Mouse (Mus musculus): ENCODE data around the gene Adamts2. TPM values are rescaled to one million over a fixed set of nuclear protein-coding genes. Genes with fewer than 3 reads are reported as not detected.

The Adamts2 gene
- polyA plus RNA-seq, 1 experiment from 2014 or later, result 2.7 TPM

- H3K4me2 ChIP-seq (ENCODE audit: low read length), result no peak overlapping the region
- ATAC-seq (ENCODE audit: low FRiP score, low TSS enrichment) (no peak), DNase-seq (no peak)
- H3K27me3 ChIP-seq (ENCODE audit: control insufficient read depth, insufficient read depth, low read length), result no peaks in the 10 kb centered on the region
- 92% methylated on average over 12 of the region's 12 CpGs for WGBS
- no peak overlapping the region for H3K9ac ChIP-seq (replicated peaks; ENCODE audit: low read length)
- no peaks in the 10 kb centered on the region for H3K36me3 ChIP-seq (ENCODE audit: control insufficient read depth, insufficient read depth, low read length)
- no peaks in the 10 kb centered on the region for H3K9me3 ChIP-seq (ENCODE audit: control insufficient read depth, low read length)
- H3K4me3 ChIP-seq (replicated peaks; ENCODE audit: low read depth, low read length), result no peak overlapping the region
- H3K27ac ChIP-seq (replicated peaks; ENCODE audit: low read depth, low read length), result no peak overlapping the region
- no peaks in the 10 kb centered on the region for H3K4me1 ChIP-seq (ENCODE audit: control insufficient read depth, insufficient read depth, low read length)
These were observed 98.1 kb downstream of the Adamts2 start for GRCm38 (mm10) chr11:50699971-50700370.

- ATAC-seq (ENCODE audit: low FRiP score, low TSS enrichment) (no peak), DNase-seq (no peak)
- no peaks in the 10 kb centered on the region for H3K36me3 ChIP-seq (ENCODE audit: control insufficient read depth, insufficient read depth, low read length)
- H3K27me3 ChIP-seq (ENCODE audit: control insufficient read depth, insufficient read depth, low read length), result no peaks in the 10 kb centered on the region
- no peak overlapping the region for H3K4me3 ChIP-seq (replicated peaks; ENCODE audit: low read depth, low read length)
- 90% methylated on average over 8 of the region's 8 CpGs for WGBS
- no peak overlapping the region for H3K4me2 ChIP-seq (ENCODE audit: low read length)
- no peak overlapping the region for H3K27ac ChIP-seq (replicated peaks; ENCODE audit: low read depth, low read length)
- H3K9ac ChIP-seq (replicated peaks; ENCODE audit: low read length), result no peak overlapping the region
- no peaks in the 10 kb centered on the region for H3K9me3 ChIP-seq (ENCODE audit: control insufficient read depth, low read length)
- no peaks in the 10 kb centered on the region for H3K4me1 ChIP-seq (ENCODE audit: control insufficient read depth, insufficient read depth, low read length)
These were observed 98.6 kb downstream of the Adamts2 start for GRCm38 (mm10) chr11:50700496-50700895.

GRCm38 (mm10) chr11:50703397-50703796 is 101.5 kb downstream of the Adamts2 start:
- Histone ChIP-seq H3K4me3 (replicated peaks; ENCODE audit: low read depth, low read length) (no peak overlapping the region), H3K27ac (replicated peaks; ENCODE audit: low read depth, low read length) (no peak overlapping the region), H3K27me3 (ENCODE audit: control insufficient read depth, insufficient read depth, low read length) (no peaks in the 10 kb centered on the region), H3K4me2 (ENCODE audit: low read length) (no peak overlapping the region), H3K36me3 (ENCODE audit: control insufficient read depth, insufficient read depth, low read length) (no peaks in the 10 kb centered on the region), H3K9ac (replicated peaks; ENCODE audit: low read length) (no peak overlapping the region), H3K9me3 (ENCODE audit: control insufficient read depth, low read length) (no peaks in the 10 kb centered on the region), H3K4me1 (ENCODE audit: control insufficient read depth, insufficient read depth, low read length) (no peaks in the 10 kb centered on the region)
- ATAC-seq (ENCODE audit: low FRiP score, low TSS enrichment), result no peak
- 68% methylated on average over 7 of the region's 7 CpGs for WGBS
- DNase-seq, result peak; percentile 16

- Histone ChIP-seq H3K27me3 (ENCODE audit: control insufficient read depth, insufficient read depth, low read length) (no peaks in the 10 kb centered on the region), H3K9me3 (ENCODE audit: control insufficient read depth, low read length) (no peaks in the 10 kb centered on the region), H3K36me3 (ENCODE audit: control insufficient read depth, insufficient read depth, low read length) (no peaks in the 10 kb centered on the region), H3K4me1 (ENCODE audit: control insufficient read depth, insufficient read depth, low read length) (no peaks in the 10 kb centered on the region), H3K9ac (replicated peaks; ENCODE audit: low read length) (no peak overlapping the region), H3K27ac (replicated peaks; ENCODE audit: low read depth, low read length) (no peak overlapping the region), H3K4me2 (ENCODE audit: low read length) (no peak overlapping the region), H3K4me3 (replicated peaks; ENCODE audit: low read depth, low read length) (no peak overlapping the region)
- DNase-seq (no peak), ATAC-seq (ENCODE audit: low FRiP score, low TSS enrichment) (no peak)
- 88% methylated on average over 2 of the region's 2 CpGs for WGBS
These were observed 102.6 kb downstream of the Adamts2 start for GRCm38 (mm10) chr11:50704511-50704910.

- H3K27me3 ChIP-seq (ENCODE audit: control insufficient read depth, insufficient read depth, low read length), result no peaks in the 10 kb centered on the region
- no peak for ATAC-seq (ENCODE audit: low FRiP score, low TSS enrichment)
- no peak overlapping the region for H3K9ac ChIP-seq (replicated peaks; ENCODE audit: low read length)
- H3K4me1 ChIP-seq (ENCODE audit: control insufficient read depth, insufficient read depth, low read length), result no peaks in the 10 kb centered on the region
- no peak overlapping the region for H3K27ac ChIP-seq (replicated peaks; ENCODE audit: low read depth, low read length)
- DNase-seq, result no peak
- no peaks in the 10 kb centered on the region for H3K9me3 ChIP-seq (ENCODE audit: control insufficient read depth, low read length)
- no peak overlapping the region for H3K4me3 ChIP-seq (replicated peaks; ENCODE audit: low read depth, low read length)
- no peak overlapping the region for H3K4me2 ChIP-seq (ENCODE audit: low read length)
- 83% methylated on average over 1 of the region's 1 CpGs for WGBS
- no peaks in the 10 kb centered on the region for H3K36me3 ChIP-seq (ENCODE audit: control insufficient read depth, insufficient read depth, low read length)
These were observed 105.4 kb downstream of the Adamts2 start for GRCm38 (mm10) chr11:50707259-50707658.

GRCm38 (mm10) chr11:50713610-50714202 is 111.8 kb downstream of the Adamts2 start:
- ATAC-seq (ENCODE audit: low FRiP score, low TSS enrichment), result no peak
- Histone ChIP-seq H3K4me2 (ENCODE audit: low read length) (no peak overlapping the region), H3K27ac (replicated peaks; ENCODE audit: low read depth, low read length) (no peak overlapping the region), H3K4me3 (replicated peaks; ENCODE audit: low read depth, low read length) (no peak overlapping the region), H3K36me3 (ENCODE audit: control insufficient read depth, insufficient read depth, low read length) (no peaks in the 10 kb centered on the region), H3K27me3 (ENCODE audit: control insufficient read depth, insufficient read depth, low read length) (no peaks in the 10 kb centered on the region), H3K9me3 (ENCODE audit: control insufficient read depth, low read length) (no peaks in the 10 kb centered on the region), H3K9ac (replicated peaks; ENCODE audit: low read length) (no peak overlapping the region), H3K4me1 (ENCODE audit: control insufficient read depth, insufficient read depth, low read length) (no peaks in the 10 kb centered on the region)
- DNase-seq, result no peak
- 41% methylated on average over 21 of the region's 21 CpGs for WGBS

GRCm38 (mm10) chr11:50715091-50715490 is 113.2 kb downstream of the Adamts2 start:
- Histone ChIP-seq H3K4me3 (replicated peaks; ENCODE audit: low read depth, low read length) (no peak overlapping the region), H3K9me3 (ENCODE audit: control insufficient read depth, low read length) (no peaks in the 10 kb centered on the region), H3K27me3 (ENCODE audit: control insufficient read depth, insufficient read depth, low read length) (no peaks in the 10 kb centered on the region), H3K4me1 (ENCODE audit: control insufficient read depth, insufficient read depth, low read length) (no peaks in the 10 kb centered on the region), H3K36me3 (ENCODE audit: control insufficient read depth, insufficient read depth, low read length) (no peaks in the 10 kb centered on the region), H3K9ac (replicated peaks; ENCODE audit: low read length) (no peak overlapping the region), H3K4me2 (ENCODE audit: low read length) (no peak overlapping the region), H3K27ac (replicated peaks; ENCODE audit: low read depth, low read length) (no peak overlapping the region)
- no peak for DNase-seq
- ATAC-seq (ENCODE audit: low FRiP score, low TSS enrichment), result no peak
- WGBS, result 52% methylated on average over 6 of the region's 6 CpGs

- no peaks in the 10 kb centered on the region for H3K27me3 ChIP-seq (ENCODE audit: control insufficient read depth, insufficient read depth, low read length)
- no peak overlapping the region for H3K9ac ChIP-seq (replicated peaks; ENCODE audit: low read length)
- H3K36me3 ChIP-seq (ENCODE audit: control insufficient read depth, insufficient read depth, low read length), result no peaks in the 10 kb centered on the region
- no peak overlapping the region for H3K4me2 ChIP-seq (ENCODE audit: low read length)
- ATAC-seq (ENCODE audit: low FRiP score, low TSS enrichment) (no peak), DNase-seq (no peak)
- H3K4me1 ChIP-seq (ENCODE audit: control insufficient read depth, insufficient read depth, low read length), result no peaks in the 10 kb centered on the region
- H3K27ac ChIP-seq (replicated peaks; ENCODE audit: low read depth, low read length), result no peak overlapping the region
- 65% methylated on average over 12 of the region's 12 CpGs for WGBS
- no peak overlapping the region for H3K4me3 ChIP-seq (replicated peaks; ENCODE audit: low read depth, low read length)
- no peaks in the 10 kb centered on the region for H3K9me3 ChIP-seq (ENCODE audit: control insufficient read depth, low read length)
These were observed 115.6 kb downstream of the Adamts2 start for GRCm38 (mm10) chr11:50717381-50717897.

GRCm38 (mm10) chr11:50718862-50719261 is 117.0 kb downstream of the Adamts2 start:
- no peak overlapping the region for H3K4me3 ChIP-seq (replicated peaks; ENCODE audit: low read depth, low read length)
- no peak overlapping the region for H3K27ac ChIP-seq (replicated peaks; ENCODE audit: low read depth, low read length)
- H3K9me3 ChIP-seq (ENCODE audit: control insufficient read depth, low read length), result no peaks in the 10 kb centered on the region
- no peaks in the 10 kb centered on the region for H3K27me3 ChIP-seq (ENCODE audit: control insufficient read depth, insufficient read depth, low read length)
- DNase-seq (no peak), ATAC-seq (ENCODE audit: low FRiP score, low TSS enrichment) (no peak)
- H3K36me3 ChIP-seq (ENCODE audit: control insufficient read depth, insufficient read depth, low read length), result no peaks in the 10 kb centered on the region
- WGBS, result 48% methylated on average over 6 of the region's 6 CpGs
- no peaks in the 10 kb centered on the region for H3K4me1 ChIP-seq (ENCODE audit: control insufficient read depth, insufficient read depth, low read length)
- no peak overlapping the region for H3K4me2 ChIP-seq (ENCODE audit: low read length)
- no peak overlapping the region for H3K9ac ChIP-seq (replicated peaks; ENCODE audit: low read length)

Measured in midbrain, embryonic 14.5 days (tissue).